Mouse (Mus musculus) layer of hippocampus, postnatal 10 days (tissue): ENCODE data around the gene Atf5. TPM values are rescaled to one million over a fixed set of nuclear protein-coding genes. Genes with fewer than 3 reads are reported as not detected.

Experiments
- DNase-seq, 2 experiments: peaks; one replicate each; pipeline ENCODE4 v3.0.0; 2021; ENCODE audit warnings: low spot score in 2 of 2
- total RNA-seq, 2 experiments: library from RNA; stranded (reverse); gene quantifications; 2 replicates each; pipeline ENCODE4 v1.2.3; 2021

Gene Atf5
- total RNA-seq, 2 experiments from 2014 or later: 28.0 to 29.1 TPM

DNA sequence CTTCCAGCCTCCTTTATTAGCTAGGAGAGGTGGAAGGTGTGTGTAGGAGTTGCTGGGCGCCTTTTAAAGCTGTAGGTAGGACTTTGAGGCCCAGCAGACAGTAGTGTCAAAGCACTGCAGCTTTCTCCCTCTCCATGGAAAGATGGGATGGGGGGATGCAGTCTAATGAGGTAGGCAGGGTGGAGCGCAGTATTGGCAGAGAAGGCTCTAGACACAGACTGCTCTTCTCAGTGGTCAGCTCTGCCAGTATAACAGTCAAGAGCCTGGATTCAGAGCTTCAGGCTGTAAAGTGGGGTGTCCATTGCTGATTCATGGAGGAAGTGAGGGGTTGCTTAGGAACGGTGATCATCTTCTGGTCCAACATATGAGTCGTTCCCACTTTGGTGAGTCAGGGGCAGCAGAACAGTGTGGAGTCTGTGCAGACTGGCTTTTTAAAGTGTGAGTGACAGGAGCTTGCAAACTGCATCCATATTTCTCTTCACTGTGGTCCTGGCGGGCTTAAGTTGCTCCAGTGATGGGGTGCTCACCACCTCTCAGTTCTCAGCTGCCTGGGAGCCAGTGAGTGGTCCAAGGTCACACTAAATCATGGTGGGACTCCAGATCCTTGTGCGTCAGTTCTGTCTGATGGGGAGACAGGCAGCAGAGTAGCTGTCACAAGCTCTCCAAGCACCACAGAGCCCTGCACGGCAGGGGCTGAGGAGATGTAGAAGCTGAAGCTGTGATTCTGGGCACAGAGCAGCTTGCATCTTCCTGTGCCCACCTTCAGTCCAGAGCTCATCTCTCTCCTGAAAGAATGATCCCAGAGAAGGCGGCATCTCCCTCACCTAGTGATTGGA is 34.5 kb upstream of the Atf5 start:
- no peak for DNase-seq

DNA sequence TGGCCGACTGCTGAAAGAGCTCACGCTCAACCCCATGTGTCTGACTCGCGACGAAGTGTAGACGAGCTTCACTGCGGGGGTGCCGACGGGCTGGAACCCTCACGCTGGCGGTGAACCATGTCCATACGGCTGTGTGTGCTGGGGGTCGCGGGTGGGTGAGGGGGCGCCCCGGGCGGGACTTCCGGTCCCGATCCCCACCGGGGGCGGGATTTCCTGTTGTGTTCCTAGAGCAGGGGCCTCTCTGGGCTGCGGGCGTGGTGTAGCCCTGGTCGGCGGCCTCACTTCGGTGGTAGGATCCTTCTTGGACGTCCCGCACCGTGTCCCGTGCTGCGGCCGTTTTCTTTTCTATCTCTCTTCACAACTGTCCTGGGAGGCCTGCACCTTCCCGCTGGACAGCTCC is 33.7 kb upstream of the Atf5 start:
- DNase-seq: peak; percentile 69 to 80

DNA sequence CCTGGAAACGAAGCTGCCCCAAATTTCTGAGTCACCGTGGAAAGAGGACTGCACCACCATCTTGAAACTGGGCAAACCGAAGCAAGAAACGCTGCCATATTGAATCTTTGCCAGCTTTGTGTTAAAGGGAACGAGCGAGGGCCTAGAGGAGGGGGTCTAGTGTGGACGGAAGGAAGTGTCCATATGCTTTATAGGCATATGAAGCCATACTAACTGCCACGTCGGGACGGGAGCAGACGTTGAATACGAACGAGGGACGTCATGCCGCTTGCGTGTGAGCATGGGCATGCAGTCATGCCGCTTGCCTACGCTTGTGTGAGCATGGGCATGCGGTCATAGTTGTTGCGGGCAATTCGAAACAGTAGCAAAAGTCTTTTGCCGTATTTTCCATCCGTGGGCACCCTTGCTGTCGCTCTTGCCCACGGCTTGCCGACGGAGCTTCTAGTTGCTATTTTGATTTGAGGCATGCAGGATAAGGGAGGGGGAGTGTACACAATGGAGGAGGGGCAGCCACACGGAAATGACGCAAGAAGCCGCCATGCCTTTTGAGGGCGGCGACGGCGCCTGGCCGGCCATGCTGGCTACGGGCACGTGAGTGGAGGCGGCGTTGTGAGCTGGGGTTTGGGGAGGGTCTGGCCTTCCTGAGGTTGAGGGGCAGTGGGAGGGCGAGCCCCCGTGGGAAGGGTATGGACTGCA is 33.1 kb upstream of the Atf5 start:
- DNase-seq: peak; percentile 89 to 90

DNA sequence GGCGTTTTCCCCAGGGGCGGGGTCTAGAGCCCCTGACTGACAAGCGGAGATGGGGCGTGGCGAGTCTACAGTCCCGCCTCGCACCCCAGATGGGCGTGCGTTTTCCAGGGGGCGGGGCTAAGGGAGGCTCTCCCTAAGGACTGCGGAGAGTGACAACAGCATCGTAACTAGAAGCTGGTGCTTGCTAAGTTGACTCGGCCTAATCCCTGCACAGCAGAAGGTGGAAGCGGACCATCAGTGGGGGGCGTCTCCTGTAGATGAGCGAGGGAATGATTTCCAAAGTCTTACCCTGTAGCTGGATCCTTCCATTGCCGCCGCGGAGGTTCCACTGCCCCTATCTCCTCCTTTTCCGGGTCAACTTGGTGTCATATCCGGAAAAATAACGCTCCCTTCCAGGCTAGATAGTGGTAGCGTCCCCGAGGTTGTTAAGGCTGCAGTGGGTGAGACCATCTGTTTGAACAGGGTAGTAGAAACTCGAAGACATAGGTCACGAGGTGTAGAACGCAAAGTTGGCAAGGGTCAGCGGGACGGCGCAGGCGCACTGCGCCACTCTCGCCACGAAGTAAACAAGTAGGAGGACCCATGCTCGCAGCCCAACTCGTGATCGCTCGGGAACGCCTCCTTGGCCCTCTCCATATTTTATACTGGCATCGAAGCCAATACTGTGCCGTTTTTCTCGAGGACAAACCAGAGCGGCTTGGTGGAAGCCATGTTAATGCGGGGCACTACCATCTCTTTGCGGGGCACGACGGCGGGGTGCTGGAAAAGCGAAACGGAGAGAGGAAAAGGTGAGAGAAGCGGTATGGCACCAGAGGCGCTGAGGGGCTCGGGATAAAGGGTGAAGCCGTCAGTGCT is 32.3 kb upstream of the Atf5 start, which contains the start of the genes Akt1s1 and Tbc1d17:
Gene Akt1s1, plus strand, starts transcription at position 431 of the 855 bp plus-strand sequence.
Gene Tbc1d17, minus strand, starts transcription at position 519 of the 855 bp plus-strand sequence.
- DNase-seq: peak; percentile 99 to 100

DNA sequence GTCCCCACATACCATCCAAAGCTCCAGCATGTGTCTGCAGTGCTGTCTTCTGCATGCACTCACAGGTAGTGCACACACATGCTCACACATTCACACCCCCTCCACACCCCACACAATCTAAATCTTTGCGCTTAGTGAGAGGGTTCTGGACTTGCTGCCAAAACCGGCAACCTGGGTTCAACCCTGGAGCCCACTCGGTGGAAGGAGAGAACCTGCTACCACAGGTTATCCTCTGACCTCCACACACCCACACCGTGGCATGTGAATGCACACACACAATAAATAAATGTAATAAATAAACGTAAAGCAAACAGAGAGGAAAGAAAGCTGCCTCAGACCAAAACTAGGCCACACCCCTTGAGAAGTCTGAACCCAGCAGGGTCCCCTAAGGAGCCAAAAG is 31.3 kb upstream of the Atf5 start:
- DNase-seq: no peak

DNA sequence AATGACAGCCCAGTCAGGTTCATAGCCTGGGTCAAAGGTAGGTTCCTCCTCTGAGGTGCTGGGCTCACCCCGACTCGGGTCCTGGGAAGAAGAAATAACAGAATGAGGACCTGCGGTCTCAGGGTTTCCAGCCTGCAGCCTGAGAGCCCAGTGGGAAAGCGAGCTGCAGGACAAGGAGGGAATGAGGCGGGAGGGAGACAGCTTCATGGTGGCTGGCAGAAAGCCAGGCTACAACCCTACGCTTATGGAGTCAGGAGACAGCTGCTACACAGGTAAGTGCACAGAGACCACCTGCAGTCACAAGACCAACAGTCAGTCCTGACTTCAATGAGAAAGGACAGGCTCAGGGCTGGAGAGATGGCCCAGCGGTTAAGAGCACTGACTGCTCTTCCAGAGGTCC is 30.3 kb upstream of the Atf5 start:
- DNase-seq: no peak

DNA sequence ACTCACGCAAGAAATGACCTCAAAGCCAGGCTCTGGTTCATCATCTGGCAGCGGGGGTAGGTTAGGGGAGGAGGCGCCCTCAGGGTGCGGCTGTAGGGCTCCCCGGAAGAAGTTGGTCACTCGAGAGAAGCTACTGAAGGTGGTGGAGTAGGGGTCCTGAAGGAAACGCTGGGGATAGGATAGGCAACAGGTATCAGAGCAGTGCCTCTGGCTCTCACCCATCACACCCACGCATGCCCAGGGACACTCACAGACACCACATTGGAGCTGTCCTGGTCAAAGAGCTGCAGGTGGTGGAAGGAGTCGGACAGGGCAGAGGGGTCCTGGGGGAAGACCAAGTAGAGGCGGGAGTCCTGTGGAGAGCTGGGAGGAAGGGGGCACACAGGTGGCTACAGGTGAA is 28.5 kb upstream of the Atf5 start:
- no peak for DNase-seq

DNA sequence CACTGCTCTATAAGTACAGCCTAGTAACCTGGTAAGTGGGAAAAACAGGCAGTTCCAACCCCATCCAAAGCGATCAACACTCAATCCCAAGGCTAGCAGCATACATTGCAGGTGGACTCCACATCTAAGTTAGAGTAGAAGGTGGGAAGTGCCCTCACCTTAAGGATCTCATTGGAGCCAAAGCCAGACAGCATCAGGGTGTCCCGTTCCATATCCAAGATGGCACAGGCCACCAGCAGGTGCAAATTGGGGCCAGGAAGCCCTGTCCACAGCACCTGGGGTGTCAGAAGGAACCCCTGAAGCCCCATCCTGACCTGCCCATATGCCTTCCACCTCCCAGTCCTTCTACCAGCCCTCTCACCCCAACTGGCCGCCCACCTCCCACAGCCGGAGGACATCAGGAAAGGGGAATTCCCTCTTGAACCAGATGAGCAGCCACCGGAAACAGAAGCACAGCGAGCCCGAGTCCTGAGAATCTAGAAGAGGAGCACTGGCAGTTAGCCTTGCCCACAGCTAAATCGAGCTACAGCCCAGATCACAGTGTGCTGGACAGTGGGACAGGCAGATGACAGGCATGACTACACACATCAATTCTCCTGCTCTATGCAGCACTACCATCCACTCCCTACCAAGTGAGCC is 25.5 kb upstream of the Atf5 start:
- DNase-seq: no peak

DNA sequence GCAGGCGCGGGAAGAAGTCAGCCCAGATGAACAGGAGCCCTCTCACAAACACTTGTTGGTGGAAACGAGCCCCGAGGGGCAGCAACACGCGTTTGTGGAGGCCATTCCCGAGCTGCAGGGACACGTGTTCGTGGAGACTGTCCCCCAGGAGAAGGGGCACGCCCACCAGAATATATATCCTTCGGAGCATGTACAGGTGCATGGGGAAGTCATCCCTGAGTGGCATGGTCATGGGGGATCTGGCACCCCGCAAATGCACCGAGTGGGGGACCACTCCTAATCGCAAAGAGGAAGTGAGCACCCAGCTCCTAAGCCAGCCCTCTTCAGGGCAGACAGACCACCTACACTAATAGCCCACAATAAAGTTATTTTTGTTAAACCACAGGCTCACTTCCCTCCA is 24.0 kb upstream of the Atf5 start:
- no peak for DNase-seq

DNA sequence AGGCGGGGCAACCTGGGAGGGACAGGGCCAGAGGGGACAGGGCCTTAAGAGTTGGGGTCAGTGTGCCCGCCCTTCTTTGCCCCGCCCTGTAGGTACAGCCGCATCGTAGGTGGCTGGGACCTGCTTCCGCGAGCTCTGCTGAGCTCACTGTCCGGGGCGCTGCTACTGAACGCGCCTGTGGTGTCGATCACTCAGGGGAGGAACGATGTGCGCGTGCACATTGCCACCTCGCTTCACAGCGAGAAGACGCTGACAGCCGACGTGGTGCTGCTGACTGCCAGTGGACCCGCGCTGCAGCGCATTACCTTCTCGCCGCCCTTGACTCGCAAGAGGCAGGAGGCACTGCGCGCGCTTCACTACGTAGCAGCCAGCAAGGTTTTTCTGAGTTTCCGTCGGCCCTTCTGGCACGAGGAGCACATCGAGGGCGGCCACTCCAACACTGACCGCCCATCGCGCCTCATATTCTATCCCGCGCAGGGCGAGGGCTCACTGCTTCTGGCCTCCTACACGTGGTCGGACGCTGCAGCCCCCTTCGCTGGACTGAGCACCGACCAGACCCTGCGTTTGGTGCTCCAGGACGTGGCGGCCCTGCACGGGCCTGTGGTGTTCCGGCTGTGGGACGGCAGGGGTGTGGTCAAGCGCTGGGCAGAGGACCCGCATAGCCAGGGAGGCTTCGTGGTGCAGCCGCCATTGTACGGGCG is 23.2 kb upstream of the Atf5 start:
- DNase-seq: peak; percentile 53 to 68

DNA sequence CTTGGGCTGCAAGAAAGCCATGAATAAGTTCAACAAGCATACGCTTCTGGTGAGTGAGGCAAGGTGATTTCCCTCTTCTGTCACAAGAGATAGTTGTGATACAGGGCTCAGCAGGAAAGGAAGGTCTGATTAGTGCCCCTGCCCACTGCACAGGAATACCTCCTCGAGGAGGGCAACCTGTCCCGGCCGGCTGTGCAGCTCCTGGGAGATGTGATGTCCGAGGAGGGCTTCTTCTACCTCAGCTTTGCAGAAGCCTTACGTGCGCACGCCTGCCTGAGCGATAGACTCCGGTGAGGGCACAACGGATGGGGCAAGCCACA is 22.7 kb upstream of the Atf5 start:
- DNase-seq: no peak

DNA sequence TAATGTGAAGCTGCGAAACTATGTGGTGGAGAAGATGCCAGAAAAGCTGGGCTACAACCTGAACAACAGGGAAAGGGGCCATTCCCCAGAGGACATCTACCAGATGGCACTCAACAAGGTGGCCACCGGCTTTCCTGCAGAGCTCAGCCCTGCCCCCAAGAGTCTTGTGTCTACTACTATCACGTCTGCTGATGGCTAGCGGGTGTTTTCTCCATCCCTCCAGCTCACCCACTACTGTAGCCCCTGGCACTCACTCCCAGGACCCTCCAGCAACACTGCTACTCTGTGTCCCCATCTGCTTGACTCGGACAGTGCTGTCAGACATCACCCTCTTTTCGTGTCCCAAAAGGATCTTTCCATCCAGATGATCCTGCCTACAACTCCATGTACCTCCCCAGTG is 21.6 kb upstream of the Atf5 start:
- DNase-seq: no peak

DNA sequence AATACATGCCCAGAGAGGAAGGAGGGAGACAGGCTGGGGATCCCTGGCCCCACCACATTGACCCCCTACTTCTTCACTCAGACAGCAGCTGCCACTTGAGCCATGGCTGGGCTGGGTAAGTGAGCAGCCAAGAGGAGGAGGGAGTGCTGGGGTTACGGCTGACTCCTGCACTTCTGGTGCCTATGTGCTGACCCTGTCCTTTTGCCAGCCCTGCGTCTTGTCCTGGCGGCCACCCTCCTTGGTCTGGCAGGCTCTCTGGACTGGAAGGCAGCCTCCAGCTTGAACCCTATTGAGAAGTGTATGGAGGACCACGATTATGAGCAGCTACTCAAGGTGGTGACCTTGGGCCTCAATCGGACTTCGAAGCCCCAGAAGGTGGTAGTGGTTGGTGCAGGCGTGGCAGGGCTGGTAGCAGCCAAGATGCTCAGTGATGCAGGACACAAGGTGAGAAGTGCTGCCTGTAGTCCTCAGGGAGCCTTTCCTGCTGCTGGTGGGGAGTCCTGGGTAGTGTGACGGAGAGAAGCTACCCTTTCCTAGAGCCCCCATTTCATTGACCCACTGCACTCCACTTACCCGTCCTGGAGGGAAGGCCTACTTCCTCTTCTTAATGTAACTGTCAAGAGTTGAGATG is 20.1 kb upstream of the Atf5 start:
- DNase-seq: no peak

DNA sequence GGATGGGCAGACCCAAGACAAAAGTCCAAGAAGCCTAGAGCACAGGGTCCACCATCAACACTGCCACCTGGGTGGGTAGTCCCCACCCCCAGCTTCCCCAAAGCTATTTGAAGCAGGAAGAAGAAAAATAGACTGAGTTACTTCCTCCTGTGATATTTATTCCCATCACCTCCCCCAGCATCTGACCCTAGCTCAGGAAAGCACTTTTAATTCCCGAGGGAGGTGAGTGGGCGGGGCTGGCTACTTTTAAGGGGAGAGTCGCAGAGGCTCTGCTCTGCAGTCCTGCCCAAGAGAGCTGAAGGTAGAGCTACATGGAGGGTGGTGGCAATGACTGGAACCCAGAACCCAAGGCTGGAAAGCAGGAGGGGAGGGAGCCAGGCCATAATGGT is 19.6 kb upstream of the Atf5 start:
- DNase-seq: no peak

DNA sequence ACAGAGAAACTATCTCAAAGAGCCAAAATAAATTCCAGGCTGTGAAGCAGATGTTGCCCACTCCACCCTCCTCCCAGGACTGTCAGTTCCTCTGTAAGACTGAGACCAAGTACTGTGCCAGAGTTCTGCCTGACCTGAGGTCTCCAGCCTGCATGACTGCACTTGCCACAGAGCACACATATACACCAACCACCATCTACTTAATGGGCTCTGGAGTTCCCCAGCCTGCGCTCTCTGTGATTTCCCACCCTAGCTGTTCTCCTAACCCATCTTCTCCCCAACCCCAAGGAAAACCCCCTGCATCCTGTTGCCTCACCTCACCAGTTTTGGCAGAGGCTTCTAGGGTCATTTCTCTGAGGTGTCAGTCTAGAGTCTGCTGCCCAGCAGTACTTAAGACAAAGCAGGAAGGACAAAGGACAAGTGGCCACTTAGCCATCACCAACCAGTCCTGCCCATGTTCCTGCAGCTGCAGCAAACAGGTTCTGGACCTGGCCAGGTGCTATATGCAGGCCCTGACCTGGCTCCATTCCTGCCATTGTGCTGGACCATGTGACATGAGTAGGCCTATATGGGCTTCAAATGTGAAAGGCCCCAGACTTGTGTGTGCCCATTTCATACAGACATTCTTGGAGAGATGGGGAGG is 19.0 kb upstream of the Atf5 start:
- DNase-seq: no peak

DNA sequence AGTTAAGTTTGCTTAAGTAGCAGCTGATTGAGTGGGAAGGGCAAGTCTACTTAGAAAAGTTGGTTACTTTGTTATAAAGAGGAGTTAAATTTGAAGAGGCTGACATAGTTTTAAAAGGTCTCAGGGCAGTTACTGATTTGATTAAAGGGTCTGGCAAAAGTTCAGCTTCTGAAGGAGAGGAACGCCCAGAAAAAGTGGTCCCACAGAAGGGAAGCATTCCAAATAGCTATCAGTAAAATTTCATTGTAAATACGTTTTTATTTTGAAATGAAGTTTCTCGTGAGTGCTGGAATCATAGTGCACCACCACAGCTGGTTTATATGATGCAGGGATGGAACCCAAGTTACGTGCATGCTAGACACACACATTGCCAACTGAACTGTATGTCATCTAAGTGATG is 16.3 kb upstream of the Atf5 start:
- DNase-seq: no peak

DNA sequence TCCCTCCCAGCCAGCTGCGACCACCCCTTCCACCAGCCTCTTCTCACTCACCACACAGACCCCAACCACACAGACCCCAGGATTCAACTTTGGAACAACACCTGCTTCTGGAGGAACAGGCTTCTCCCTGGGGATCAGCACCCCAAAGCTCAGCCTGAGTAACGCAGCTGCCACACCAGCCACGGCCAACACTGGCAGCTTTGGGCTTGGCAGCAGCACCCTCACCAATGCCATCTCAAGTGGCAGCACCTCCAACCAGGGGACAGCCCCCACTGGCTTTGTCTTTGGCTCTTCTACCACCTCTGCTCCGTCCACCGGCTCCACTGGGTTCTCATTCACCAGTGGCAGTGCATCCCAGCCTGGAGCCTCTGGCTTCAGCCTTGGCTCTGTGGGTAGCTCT is 12.2 kb upstream of the Atf5 start:
- no peak for DNase-seq

DNA sequence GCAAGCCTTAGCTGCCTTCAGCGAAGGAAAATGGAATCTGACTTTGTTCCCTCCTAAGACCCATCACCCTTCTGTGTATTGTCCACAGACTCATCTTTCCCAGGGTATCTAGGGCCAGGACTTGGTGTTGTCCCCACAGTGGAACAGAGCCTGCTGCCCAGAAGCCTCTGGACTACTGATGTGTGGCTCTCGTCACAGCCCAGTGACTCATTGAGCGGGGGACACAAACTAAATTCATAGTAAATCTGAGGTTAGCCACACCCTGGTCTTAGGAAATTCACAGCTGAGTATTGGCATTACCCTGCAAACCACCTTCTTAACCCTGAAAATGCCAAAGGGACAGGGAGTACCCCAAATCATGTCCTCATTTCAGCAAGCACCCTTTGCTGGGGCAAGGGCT is 10.3 kb upstream of the Atf5 start:
- DNase-seq: no peak

DNA sequence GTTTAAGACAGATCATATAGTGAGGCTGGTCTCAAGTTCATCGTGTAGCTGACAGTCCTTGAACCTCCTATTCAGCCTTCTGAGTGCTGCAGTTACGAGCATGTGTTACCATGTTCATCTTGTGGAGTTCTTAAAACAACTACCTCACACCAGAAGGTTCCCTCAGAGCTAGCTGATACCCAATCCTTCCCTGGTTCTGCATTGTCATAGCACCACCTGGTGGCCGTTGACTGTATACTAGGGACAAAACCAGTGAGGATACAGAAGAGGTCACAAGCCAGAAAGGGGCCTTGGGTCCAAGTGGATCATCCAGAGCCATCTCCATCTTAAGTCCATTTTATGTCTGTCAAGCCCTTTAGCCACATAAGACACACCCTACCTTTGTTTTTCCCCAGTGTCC is 8.4 kb upstream of the Atf5 start:
- DNase-seq: peak; percentile 84 to 86

DNA sequence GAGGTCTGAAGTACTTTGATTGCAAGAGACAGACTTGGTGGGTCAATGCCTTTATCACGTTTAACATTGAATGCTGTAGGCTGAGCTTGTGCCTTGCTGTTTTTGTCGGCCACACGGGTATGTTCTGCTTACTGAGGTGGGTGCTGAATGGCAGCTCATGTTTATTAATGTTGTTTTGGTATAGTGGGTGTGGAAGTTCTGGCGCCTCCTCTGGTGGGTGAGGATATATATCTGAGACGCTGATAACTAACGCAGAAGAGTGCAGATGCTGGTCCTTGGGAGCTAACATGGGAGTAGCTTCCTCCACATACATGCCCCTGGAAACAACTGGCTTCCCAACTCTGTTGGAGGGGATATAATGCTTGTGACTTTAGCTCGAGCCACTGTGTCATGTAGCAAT is 7.0 kb upstream of the Atf5 start:
- DNase-seq: peak in 1 of 2 experiments; percentile 11
